Mouse (Mus musculus) bone marrow macrophage, adult 2 months (primary cell): Measurements from ENCODE around the gene Ascl4.

Experiments
- CTCF ChIP-seq: IDR thresholded peaks from 2 replicates; pipeline ENCODE4 v1.5.1; 2012; ENCODE audit warnings: low read depth, mild to moderate bottlenecking, low read length, moderate library complexity
- POLR2A ChIP-seq: IDR thresholded peaks from 2 replicates; pipeline ENCODE4 v1.6.1; 2012; ENCODE audit warnings: mild to moderate bottlenecking, low read depth, low read length, borderline replicate concordance

DNA sequence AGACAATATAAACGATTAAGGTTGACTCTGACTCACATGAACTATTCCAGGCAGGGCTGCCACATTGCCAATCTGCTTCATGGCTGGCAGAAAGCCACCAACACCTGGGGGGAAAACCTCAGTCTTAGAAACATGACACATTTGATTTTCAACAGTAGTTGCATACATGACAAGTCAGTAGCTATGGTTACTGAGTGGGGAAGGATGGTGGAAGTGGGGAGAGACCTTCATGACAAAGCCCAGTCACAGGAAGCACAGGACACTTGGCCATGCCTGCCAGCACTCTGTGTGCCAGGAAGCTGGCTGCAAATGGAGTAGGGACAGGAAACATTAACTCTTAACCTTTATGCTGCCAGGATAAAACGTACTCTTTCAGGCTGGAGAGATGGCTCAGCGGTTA lies 25.9 kb downstream of the Ascl4 start:
- TF ChIP-seq CTCF (no peak), POLR2A (no peak)
